Mouse (Mus musculus) embryonic facial prominence, embryonic 13.5 days (tissue): ENCODE results near the gene Sos2. TPM values are rescaled to one million over a fixed set of nuclear protein-coding genes. Genes with fewer than 3 reads are reported as not detected.
A peak's percentile ranks its signal among the peaks of the same experiment; 100 is the strongest.

ENCODE experiments used
- ATAC-seq: fragments of 200-750 bp; cut with Nextera tagmentation; 2 replicates; pipeline ENCODE4 v1.8.0; 2017; ENCODE audit warnings: low read depth; ENCODE audit not compliant: insufficient number of reproducible peaks, insufficient read depth, low FRiP score, low TSS enrichment
- H3K27ac ChIP-seq: fragments of 300-500 bp; sonication (generic); 2 replicates; pipeline ENCODE4 v1.5.1; 2015; ENCODE audit warnings: moderate library complexity, mild to moderate bottlenecking, inconsistent platforms
- H3K27me3 ChIP-seq: fragments of 300-500 bp; sonication (generic); 2 replicates; pipeline ENCODE4 v1.6.1; 2015; ENCODE audit warnings: mild to moderate bottlenecking, inconsistent platforms
- H3K36me3 ChIP-seq: fragments of 300-500 bp; sonication (generic); 2 replicates; pipeline ENCODE4 v1.6.1; 2015; ENCODE audit warnings: mild to moderate bottlenecking, inconsistent platforms
- H3K4me1 ChIP-seq: fragments of 300-500 bp; sonication (generic); 2 replicates; pipeline ENCODE4 v1.6.1; 2015; ENCODE audit warnings: inconsistent platforms
- H3K4me2 ChIP-seq: fragments of 300-500 bp; sonication (generic); 2 replicates; pipeline ENCODE4 v1.6.1; 2015; ENCODE audit warnings: moderate library complexity, mild to moderate bottlenecking, inconsistent platforms
- H3K4me3 ChIP-seq: fragments of 300-500 bp; sonication (generic); 2 replicates; pipeline ENCODE4 v1.5.1; 2015; ENCODE audit warnings: mild to moderate bottlenecking, inconsistent platforms
- H3K9ac ChIP-seq: fragments of 300-500 bp; sonication (generic); 2 replicates; pipeline ENCODE4 v1.6.1; 2015; ENCODE audit warnings: mild to moderate bottlenecking, inconsistent platforms
- H3K9me3 ChIP-seq: fragments of 300-500 bp; sonication (generic); 2 replicates; pipeline ENCODE4 v1.6.1; 2016; ENCODE audit warnings: inconsistent platforms
- WGBS: fragments of 180-500 bp; shearing (Covaris S2); methylation state at CpG from one replicate; pipeline ENCODE4 v1.1.7; 2015; ENCODE audit warnings: mixed read lengths; 5-methylcytosine and 5-hydroxymethylcytosine counted together
- polyA plus RNA-seq: library from polyadenylated mRNA; unstranded; fragments of >200 nt; fragmentation: Nextera tagmentation; extraction: Ambion mirVana; gene quantifications from 2 replicates; pipeline ENCODE4 v1.2.1, GENCODE M21; 2015

Gene Sos2
- polyA plus RNA-seq = 12.9 and 13.3 TPM in 2 replicates

DNA sequence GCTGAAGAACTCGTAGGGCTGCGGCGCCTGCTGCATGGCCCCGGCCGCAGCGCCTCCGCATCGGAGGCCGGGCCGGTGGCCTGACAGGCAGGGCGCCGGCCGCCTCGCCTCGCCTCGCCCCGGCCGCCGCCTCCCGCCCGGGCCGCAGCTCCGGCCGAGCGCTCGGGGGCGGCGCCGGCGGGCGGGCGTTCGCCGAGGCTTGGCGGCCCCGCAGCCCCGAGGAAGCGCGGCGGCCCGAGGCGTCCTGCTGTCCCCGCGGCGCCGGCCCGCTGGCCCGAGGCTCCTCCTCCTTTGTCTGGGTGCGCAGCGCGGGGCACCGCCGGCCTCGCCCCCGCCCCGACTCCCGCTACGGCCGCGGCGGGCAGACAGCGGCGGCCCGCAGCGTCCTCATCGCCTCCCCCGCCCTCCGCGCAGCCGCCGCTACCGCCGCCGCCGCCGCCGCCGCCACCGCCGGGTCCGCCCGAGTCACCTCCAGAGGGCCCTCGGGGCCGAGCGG is at the start of gene Sos2:
TSS of gene Sos2 (minus strand) at position 287 of the 496 bp plus-strand sequence.
- Histone ChIP-seq H3K36me3 (no peaks in the 10 kb centered on the region), H3K27me3 (no peaks in the 10 kb centered on the region), H3K4me2 (peak within 1 kb of the TSS; percentile 63), H3K9ac (peak within 1 kb of the TSS; percentile 99), H3K4me1 (peaks cover 9% of the 10 kb centered on the region), H3K9me3 (no peaks in the 10 kb centered on the region), H3K4me3 (peak within 1 kb of the TSS; percentile 95), H3K27ac (peak within 1 kb of the TSS; percentile 95)
- peak; percentile 86 for ATAC-seq
- WGBS = 0% methylated on average over 61 of the region's 85 CpGs

- no peak overlapping the region for H3K4me2 ChIP-seq
- H3K9me3 ChIP-seq = no peaks in the 10 kb centered on the region
- H3K9ac ChIP-seq = no peak overlapping the region
- no peak overlapping the region for H3K4me3 ChIP-seq
- 72% methylated on average over 1 of the region's 1 CpGs for WGBS
- H3K27me3 ChIP-seq = no peaks in the 10 kb centered on the region
- no peak for ATAC-seq
- H3K36me3 ChIP-seq = no peaks in the 10 kb centered on the region
- H3K27ac ChIP-seq = no peak overlapping the region
- H3K4me1 ChIP-seq = no peaks in the 10 kb centered on the region
These were observed 48.7 kb upstream of the Sos2 start for GRCm38 (mm10) chr12:69730306-69730705.

DNA sequence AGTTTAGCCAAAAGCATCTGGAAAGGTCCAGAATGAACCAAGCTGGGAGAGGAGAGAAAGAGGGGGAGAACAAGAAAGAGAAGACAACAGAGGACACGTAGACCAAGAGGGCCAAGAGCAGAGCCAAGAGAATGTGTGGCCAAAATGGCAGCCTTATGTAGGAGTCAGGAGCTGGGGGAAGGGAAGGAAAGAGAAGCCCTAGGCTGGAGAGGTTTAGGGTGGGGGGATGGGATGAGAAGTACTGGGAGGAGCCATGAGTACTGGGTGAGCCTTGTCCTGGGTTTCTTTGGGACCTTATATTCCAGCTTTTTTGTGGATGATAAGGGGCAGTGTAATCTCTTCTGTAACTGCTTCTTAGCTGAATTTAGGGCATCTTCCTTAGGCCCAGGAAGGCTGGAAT is 47.6 kb upstream of the Sos2 start:
- no peaks in the 10 kb centered on the region; the same call in 1 of the 2 replicates for H3K4me1 ChIP-seq
- no peaks in the 10 kb centered on the region for H3K9me3 ChIP-seq
- H3K9ac ChIP-seq = no peak overlapping the region
- no peak overlapping the region for H3K4me3 ChIP-seq
- no peak for ATAC-seq
- no peaks in the 10 kb centered on the region for H3K27me3 ChIP-seq
- no peak overlapping the region for H3K27ac ChIP-seq
- no peaks in the 10 kb centered on the region for H3K36me3 ChIP-seq
- WGBS = 90% methylated on average over 1 of the region's 1 CpGs
- no peak overlapping the region for H3K4me2 ChIP-seq

- peaks cover 10% of the 10 kb centered on the region for H3K4me1 ChIP-seq
- under 1% methylated on average over 60 of the region's 60 CpGs for WGBS
- peak; percentile 92 for ATAC-seq
- H3K9me3 ChIP-seq = peaks cover under 1% of the 10 kb centered on the region; the same call in 1 of the 2 replicates
- H3K9ac ChIP-seq = peak within 1 kb of the TSS; percentile 84
- H3K4me3 ChIP-seq = peak within 1 kb of the TSS; percentile 84
- H3K36me3 ChIP-seq = peaks cover 15% of the 10 kb centered on the region
- peak within 1 kb of the TSS; percentile 84 for H3K27ac ChIP-seq
- peak within 1 kb of the TSS; percentile 93 for H3K4me2 ChIP-seq
- no peaks in the 10 kb centered on the region for H3K27me3 ChIP-seq
These were observed 43.2 kb upstream of the Sos2 start, which contains the start of the genes L2hgdh and Atp5s for GRCm38 (mm10) chr12:69724711-69725460. L2hgdh (minus strand) TSS chr12:69724873. Atp5s (plus strand) TSS chr12:69724950.

GRCm38 (mm10) chr12:69724018-69724710 is 42.5 kb upstream of the Sos2 start:
- Histone ChIP-seq H3K4me2 (peak overlapping the region; percentile 93), H3K27ac (peak overlapping the region; percentile 36; the same call in 1 of the 2 replicates), H3K9me3 (peaks cover 7% of the 10 kb centered on the region), H3K9ac (peak overlapping the region; percentile 84), H3K27me3 (no peaks in the 10 kb centered on the region), H3K36me3 (peaks cover 22% of the 10 kb centered on the region), H3K4me3 (peak overlapping the region; percentile 84), H3K4me1 (peaks cover 10% of the 10 kb centered on the region)
- ATAC-seq = peak; percentile 53; the same call in 1 of the 2 replicates
- 2% methylated on average over 24 of the region's 24 CpGs for WGBS

DNA sequence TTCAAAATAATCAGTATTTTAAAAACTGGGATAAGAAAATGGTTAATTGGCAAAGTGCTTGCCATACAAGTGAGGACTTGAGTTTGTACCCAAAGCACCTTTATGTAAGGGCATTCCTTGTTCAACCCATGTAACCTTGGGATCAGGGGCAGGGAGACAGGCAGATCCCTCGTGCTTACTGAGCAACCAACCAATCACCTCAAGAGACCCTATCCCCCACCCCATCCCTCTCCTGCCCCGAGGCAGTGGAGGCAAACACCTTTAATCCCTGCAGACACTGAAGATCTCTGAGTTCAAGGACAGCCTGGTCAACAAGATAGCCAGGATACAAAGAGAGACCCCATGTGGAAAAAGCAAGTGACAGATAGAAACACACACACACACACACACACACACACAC is 41.7 kb upstream of the Sos2 start:
- Histone ChIP-seq H3K4me2 (peak overlapping the region; percentile 93), H3K9me3 (peaks cover 10% of the 10 kb centered on the region), H3K27ac (no peak overlapping the region), H3K36me3 (peaks cover 30% of the 10 kb centered on the region), H3K4me1 (peaks cover 10% of the 10 kb centered on the region), H3K4me3 (peak overlapping the region; percentile 84), H3K9ac (no peak overlapping the region), H3K27me3 (no peaks in the 10 kb centered on the region)
- ATAC-seq = no peak
- WGBS = 60% methylated on average over 2 of the region's 2 CpGs

- no peak overlapping the region for H3K27ac ChIP-seq
- no peak overlapping the region for H3K4me3 ChIP-seq
- H3K27me3 ChIP-seq = no peaks in the 10 kb centered on the region
- no peak overlapping the region for H3K4me2 ChIP-seq
- ATAC-seq = no peak
- H3K9ac ChIP-seq = 0 out of 2 replicates have a peak overlapping the region, but pooled peaks have one; percentile 4
- peaks cover 36% of the 10 kb centered on the region for H3K36me3 ChIP-seq
- 84% methylated on average over 3 of the region's 3 CpGs for WGBS
- peaks cover 10% of the 10 kb centered on the region for H3K9me3 ChIP-seq
- H3K4me1 ChIP-seq = peaks cover 10% of the 10 kb centered on the region
These were observed 41.2 kb upstream of the Sos2 start for GRCm38 (mm10) chr12:69722857-69723256.

GRCm38 (mm10) chr12:69713628-69714027 is 32.0 kb upstream of the Sos2 start:
- H3K4me3 ChIP-seq = no peak overlapping the region

DNA sequence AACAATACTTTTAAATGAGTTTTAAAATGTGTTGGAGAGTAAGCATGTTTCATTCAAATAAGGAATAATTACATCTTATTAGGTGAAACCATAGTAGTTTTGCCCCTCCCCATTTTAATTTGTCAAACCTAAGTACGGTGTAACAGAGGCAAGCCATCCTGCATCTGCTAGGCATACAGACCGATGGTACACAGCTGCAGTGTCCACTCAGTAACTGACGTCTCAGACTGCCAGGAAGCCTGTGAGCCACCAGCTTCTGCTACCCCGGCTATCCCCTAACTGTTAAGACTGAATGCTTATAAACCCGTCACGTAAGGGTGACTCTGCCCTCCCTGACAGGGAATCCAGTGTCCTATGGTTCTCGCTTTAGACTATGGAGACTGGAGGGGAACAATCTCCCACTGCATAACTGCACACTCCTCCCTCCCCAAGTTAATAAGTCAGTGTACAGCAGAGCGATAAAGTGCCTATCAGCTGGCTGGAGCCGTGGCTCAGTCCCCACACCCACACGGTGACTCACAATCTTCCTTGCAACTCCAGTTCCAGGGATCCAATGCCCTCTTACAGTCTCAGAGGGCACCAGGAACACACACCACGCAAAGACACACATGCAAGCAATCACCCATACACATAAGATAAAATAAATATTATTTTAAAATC is 23.3 kb upstream of the Sos2 start:
- Histone ChIP-seq H3K9ac (no peak overlapping the region), H3K4me3 (no peak overlapping the region), H3K27ac (no peak overlapping the region), H3K36me3 (peaks cover 33% of the 10 kb centered on the region), H3K4me2 (no peak overlapping the region), H3K27me3 (no peaks in the 10 kb centered on the region), H3K9me3 (no peaks in the 10 kb centered on the region), H3K4me1 (no peaks in the 10 kb centered on the region)
- ATAC-seq = no peak
- WGBS = 87% methylated on average over 11 of the region's 11 CpGs

More at GRCm38 (mm10) chr12:69713628-69714027, 32.0 kb upstream of the Sos2 start:
- Histone ChIP-seq H3K27ac (no peak overlapping the region), H3K27me3 (no peaks in the 10 kb centered on the region), H3K4me1 (no peaks in the 10 kb centered on the region), H3K9ac (no peak overlapping the region), H3K36me3 (peaks cover 36% of the 10 kb centered on the region), H3K4me2 (no peak overlapping the region), H3K9me3 (no peaks in the 10 kb centered on the region)
- ATAC-seq = no peak

GRCm38 (mm10) chr12:69698352-69698751 is 16.7 kb upstream of the Sos2 start:
- no peak overlapping the region for H3K27ac ChIP-seq

DNA sequence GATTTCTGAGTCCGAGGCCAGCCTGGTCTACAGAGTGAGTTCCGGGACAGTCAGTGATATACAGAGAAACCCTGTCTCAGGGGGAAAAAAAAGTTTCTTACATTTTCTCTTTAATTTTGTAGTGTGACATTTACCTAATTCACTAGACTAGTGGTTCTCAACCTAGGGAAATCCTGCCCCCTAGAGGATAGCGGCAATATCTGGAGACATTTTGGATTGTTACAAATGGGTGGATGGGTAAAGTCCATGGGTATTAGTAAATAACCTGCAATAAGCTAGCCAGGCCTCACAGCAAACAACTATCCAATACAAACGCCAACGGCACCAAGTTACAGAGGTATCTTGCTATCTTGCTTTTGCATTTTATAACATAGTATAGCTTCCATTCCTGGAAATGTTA is 15.1 kb upstream of the Sos2 start:
- Histone ChIP-seq H3K4me2 (no peak overlapping the region), H3K4me3 (no peak overlapping the region), H3K9ac (no peak overlapping the region), H3K36me3 (peaks cover 42% of the 10 kb centered on the region), H3K9me3 (no peaks in the 10 kb centered on the region), H3K27me3 (no peaks in the 10 kb centered on the region), H3K4me1 (no peaks in the 10 kb centered on the region), H3K27ac (no peak overlapping the region)
- WGBS = 75% methylated on average over 5 of the region's 5 CpGs
- no peak for ATAC-seq

More at GRCm38 (mm10) chr12:69698352-69698751, 16.7 kb upstream of the Sos2 start:
- Histone ChIP-seq H3K36me3 (peaks cover 43% of the 10 kb centered on the region), H3K4me1 (no peaks in the 10 kb centered on the region), H3K4me2 (no peak overlapping the region), H3K4me3 (no peak overlapping the region), H3K9me3 (no peaks in the 10 kb centered on the region), H3K27me3 (no peaks in the 10 kb centered on the region), H3K9ac (no peak overlapping the region)
- ATAC-seq = no peak
- 82% methylated on average over 6 of the region's 6 CpGs for WGBS
